In the genomic region with DNA sequence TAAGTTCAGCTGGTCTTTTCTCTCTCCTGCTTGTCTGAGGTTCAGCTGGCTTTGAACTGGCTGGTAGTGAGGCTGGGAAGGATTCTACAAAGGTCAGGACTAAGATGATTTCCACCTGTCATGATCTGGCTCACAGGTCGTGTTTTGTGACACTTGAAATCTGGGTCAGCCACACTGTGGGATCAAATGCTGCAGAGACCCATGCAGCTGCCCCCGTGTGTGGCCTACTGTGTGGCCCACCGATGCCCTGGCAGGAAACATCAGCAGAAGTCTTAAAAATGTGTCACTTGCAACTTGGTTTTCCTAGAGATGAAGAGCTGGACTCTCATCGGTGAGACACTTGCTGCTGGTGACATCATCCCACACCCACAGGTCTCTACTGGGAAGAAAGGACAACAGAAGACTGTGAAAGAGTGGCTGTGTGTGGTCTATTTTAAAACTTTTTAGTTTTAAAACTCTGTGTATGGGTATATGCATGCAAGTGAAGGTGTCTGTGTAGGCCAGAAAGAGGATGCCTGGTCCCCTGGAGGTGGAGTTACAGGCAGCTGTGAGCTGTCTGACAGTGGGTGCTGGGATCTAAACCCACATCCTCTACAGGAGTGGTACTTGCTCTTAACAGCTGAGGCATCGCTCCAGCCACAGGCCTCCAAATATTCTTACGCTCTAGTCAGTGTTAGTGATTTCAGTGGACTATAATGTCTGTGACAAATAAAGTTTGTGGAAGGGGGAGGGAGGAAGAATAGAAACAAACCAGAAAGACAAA, we compare ENCODE assay signal across 23 mouse cellular contexts.
DNase-seq lines count a peak whose midpoint lies in the region; ATAC-seq lines count a peak whose summit lies in the region.
"Had no signal": no experiment of that assay in that cellular context is flagged by ENCODE, and none has a peak within 500 bp of the region (broad histone marks: within the 10 kb centered on the region; RNA-seq: fewer than 3 reads in every experiment).

No protein-coding gene starts in this region.

- H3K4me3 ChIP-seq in midbrain, embryonic 11.5 days (ENCODE audit: low read depth, low read length): no peak overlapping the region
- no peak overlapping the region for H3K4me3 ChIP-seq in midbrain, embryonic 13.5 days (replicated peaks)
- no peak overlapping the region for H3K4me3 ChIP-seq in forebrain, embryonic 13.5 days
- H3K4me3 ChIP-seq in heart, embryonic 12.5 days: no peak overlapping the region
- H3K4me3 ChIP-seq: embryonic facial prominence, embryonic 15.5 days; erythroblast, embryonic 14.5 days; heart, adult 2 months; hindbrain, embryonic 15.5 days had no signal

- no peak overlapping the region for H3K27ac ChIP-seq in midbrain, embryonic 11.5 days (ENCODE audit: low read depth, low read length)
- no peak overlapping the region for H3K27ac ChIP-seq in midbrain, embryonic 13.5 days
- H3K27ac ChIP-seq in forebrain, embryonic 13.5 days: no peak overlapping the region; the same call in 1 of the 2 replicates
- no peak overlapping the region for H3K27ac ChIP-seq in heart, embryonic 12.5 days (ENCODE audit: poor library complexity, severe bottlenecking)
- H3K27ac ChIP-seq: embryonic facial prominence, embryonic 15.5 days; heart, adult 2 months; hindbrain, embryonic 15.5 days had no signal

- no peaks in the 10 kb centered on the region for H3K27me3 ChIP-seq in midbrain, embryonic 11.5 days (ENCODE audit: control insufficient read depth, insufficient read depth, low read length)
- no peaks in the 10 kb centered on the region for H3K27me3 ChIP-seq in midbrain, embryonic 13.5 days
- H3K27me3 ChIP-seq in forebrain, embryonic 13.5 days: no peaks in the 10 kb centered on the region
- no peaks in the 10 kb centered on the region for H3K27me3 ChIP-seq in heart, embryonic 12.5 days (replicated peaks)
- H3K27me3 ChIP-seq: embryonic facial prominence, embryonic 15.5 days; hindbrain, embryonic 15.5 days had no signal

- 85% methylated on average over 6 of the region's 6 CpGs for WGBS in midbrain, embryonic 11.5 days
- 78% methylated on average over 6 of the region's 6 CpGs for WGBS in midbrain, embryonic 13.5 days
- 48% methylated on average over 6 of the region's 6 CpGs for WGBS in forebrain, embryonic 13.5 days
- 81% methylated on average over 6 of the region's 6 CpGs for WGBS in heart, embryonic 12.5 days

- 0 out of 2 replicates have a peak, but pooled peaks have one; percentile 30 for ATAC-seq in midbrain, embryonic 11.5 days (ENCODE audit: low FRiP score)
- no peak for ATAC-seq in midbrain, embryonic 13.5 days
- peak; percentile 51; the same call in 1 of the 2 replicates for ATAC-seq in forebrain, embryonic 13.5 days
- no peak for ATAC-seq in heart, embryonic 12.5 days (ENCODE audit: insufficient number of reproducible peaks, low FRiP score)
- ATAC-seq: CD4-positive, CD25-positive, alpha-beta regulatory T cell, adult 4 months; intestine, embryonic 16.5 days had no signal

- H3K9ac ChIP-seq in midbrain, embryonic 11.5 days (ENCODE audit: low read length): no peak overlapping the region
- no peak overlapping the region for H3K9ac ChIP-seq in midbrain, embryonic 13.5 days (replicated peaks)
- H3K9ac ChIP-seq in forebrain, embryonic 13.5 days: no peak overlapping the region
- no peak overlapping the region for H3K9ac ChIP-seq in heart, embryonic 12.5 days
- H3K9ac ChIP-seq: embryonic facial prominence, embryonic 15.5 days; hindbrain, embryonic 15.5 days had no signal

- no peaks in the 10 kb centered on the region for H3K4me1 ChIP-seq in midbrain, embryonic 11.5 days (ENCODE audit: control insufficient read depth, insufficient read depth, low read length)
- H3K4me1 ChIP-seq in midbrain, embryonic 13.5 days (replicated peaks): no peaks in the 10 kb centered on the region
- H3K4me1 ChIP-seq in forebrain, embryonic 13.5 days: peaks cover 18% of the 10 kb centered on the region
- H3K4me1 ChIP-seq in heart, embryonic 12.5 days (replicated peaks): no peaks in the 10 kb centered on the region
- H3K4me1 ChIP-seq: embryonic facial prominence, embryonic 15.5 days; hindbrain, embryonic 15.5 days had no signal

- peak; percentile 79 for DNase-seq in midbrain, embryonic 11.5 days (ENCODE audit: low spot score, missing footprints)
- DNase-seq in brain, adult 2 months (ENCODE audit: low read depth, low spot score): peak; percentile 36
- peak; percentile 29 for DNase-seq in retina, embryonic 14.5 days (ENCODE audit: low spot score)
- DNase-seq in heart, postnatal 10 days: no peak
- DNase-seq: adrenal gland, postnatal 25 days; cerebellum, adult 11 months; cerebellum, adult 8-10 months; cerebellum, postnatal 14 days; embryo, embryonic 11 days; gastrocnemius, postnatal 14 days; heart, adult 2 months; heart, postnatal 36 days; kidney, adult 2 months had no signal

- no peaks in the 10 kb centered on the region for H3K9me3 ChIP-seq in midbrain, embryonic 11.5 days (ENCODE audit: control insufficient read depth, low read length)
- H3K9me3 ChIP-seq in midbrain, embryonic 13.5 days: no peaks in the 10 kb centered on the region
- no peaks in the 10 kb centered on the region for H3K9me3 ChIP-seq in forebrain, embryonic 13.5 days (replicated peaks)
- no peaks in the 10 kb centered on the region for H3K9me3 ChIP-seq in heart, embryonic 12.5 days (replicated peaks)
- H3K9me3 ChIP-seq: embryonic facial prominence, embryonic 15.5 days; hindbrain, embryonic 15.5 days had no signal

- H3K36me3 ChIP-seq in midbrain, embryonic 11.5 days (ENCODE audit: control insufficient read depth, insufficient read depth, low read length): no peaks in the 10 kb centered on the region
- H3K36me3 ChIP-seq in midbrain, embryonic 13.5 days: no peaks in the 10 kb centered on the region
- no peaks in the 10 kb centered on the region for H3K36me3 ChIP-seq in forebrain, embryonic 13.5 days (ENCODE audit: poor library complexity, severe bottlenecking)
- no peaks in the 10 kb centered on the region for H3K36me3 ChIP-seq in heart, embryonic 12.5 days
- H3K36me3 ChIP-seq: embryonic facial prominence, embryonic 15.5 days; G1E; hindbrain, embryonic 15.5 days had no signal

- intact Hi-C loops in heart, postnatal 10 days (cut with DNase I): no loop called here

- H3K4me2 ChIP-seq in midbrain, embryonic 11.5 days: no peak overlapping the region
- H3K4me2 ChIP-seq in midbrain, embryonic 13.5 days (replicated peaks): no peak overlapping the region
- H3K4me2 ChIP-seq in forebrain, embryonic 13.5 days: no peak overlapping the region
- no peak overlapping the region for H3K4me2 ChIP-seq in heart, embryonic 12.5 days
- H3K4me2 ChIP-seq: embryonic facial prominence, embryonic 15.5 days; heart, embryonic 11.5 days; hindbrain, embryonic 15.5 days had no signal

Comparison
In these comparisons a context has a peak if more than half of its experiments do, and no peak if none do; other contexts are left out.
1. ATAC-seq: peak in midbrain, embryonic 11.5 days (single experiment) and forebrain, embryonic 13.5 days (single experiment); none in midbrain, embryonic 13.5 days (single experiment) and heart, embryonic 12.5 days (single experiment).
2. DNase-seq: peak in midbrain, embryonic 11.5 days (single experiment), brain, adult 2 months (single experiment) and retina, embryonic 14.5 days (single experiment); none in heart, postnatal 10 days (0 of 2).